Mouse (Mus musculus): ENCODE results near the gene Best3. TPM values are rescaled to one million over a fixed set of nuclear protein-coding genes. Genes with fewer than 3 reads are reported as not detected.

Gene Best3
- polyA plus RNA-seq, 1 experiment from 2014 or later: 0.09 TPM

DNA sequence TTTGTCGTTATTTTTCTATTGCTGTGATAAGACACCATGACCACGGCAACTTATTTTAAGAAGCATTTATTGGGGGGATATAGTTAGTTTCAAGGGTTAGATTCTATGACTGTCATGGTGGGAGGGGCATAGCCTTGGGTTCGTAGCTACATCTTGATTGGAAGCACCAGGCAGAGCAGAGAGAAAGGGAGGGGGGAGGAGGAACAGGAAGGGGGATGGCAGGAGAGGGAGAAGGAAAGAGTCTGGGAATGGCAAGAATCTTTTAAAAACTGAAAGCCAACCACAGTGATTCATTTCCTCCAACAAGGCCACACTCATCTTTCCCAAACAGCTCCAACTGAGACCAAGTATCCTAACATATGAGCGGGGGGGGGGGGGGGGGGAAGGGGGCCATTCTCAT lies 3.6 kb upstream of the Best3 start:
- H3K4me3 ChIP-seq: no peak overlapping the region
- DNase-seq (ENCODE audit: low spot score): no peak
- H3K27ac ChIP-seq (replicated peaks): no peak overlapping the region
- H3K4me1 ChIP-seq: peaks cover 15% of the 10 kb centered on the region
- H3K9me3 ChIP-seq: no peaks in the 10 kb centered on the region
- WGBS: 71% methylated on average over 4 of the region's 4 CpGs
- no peaks in the 10 kb centered on the region for H3K27me3 ChIP-seq (replicated peaks; ENCODE audit: low read depth, poor library complexity, severe bottlenecking)
- no peaks in the 10 kb centered on the region for H3K36me3 ChIP-seq (replicated peaks)

DNA sequence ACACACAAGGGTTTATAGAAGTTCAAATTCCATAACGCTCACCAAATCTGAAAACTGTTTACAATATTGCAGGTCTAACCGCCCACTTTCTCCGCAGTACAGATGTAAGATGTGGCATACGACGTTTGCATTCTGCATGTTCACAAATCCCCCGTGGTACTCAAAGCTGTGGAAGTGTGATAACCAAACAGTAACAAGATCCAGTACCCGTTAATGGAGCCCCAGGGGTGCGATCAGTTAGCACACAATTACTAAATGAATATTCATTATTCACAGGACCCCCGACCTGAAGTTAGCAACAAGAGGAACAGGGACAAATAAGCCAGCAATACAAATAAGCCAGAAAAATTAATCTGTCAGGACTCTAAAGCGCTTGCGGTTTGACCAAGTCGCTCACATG lies 1.3 kb upstream of the Best3 start:
- 76% methylated on average over 12 of the region's 12 CpGs for WGBS
- H3K27ac ChIP-seq (replicated peaks): no peak overlapping the region
- no peaks in the 10 kb centered on the region for H3K27me3 ChIP-seq (replicated peaks; ENCODE audit: low read depth, poor library complexity, severe bottlenecking)
- peaks cover 18% of the 10 kb centered on the region for H3K4me1 ChIP-seq
- no peaks in the 10 kb centered on the region for H3K36me3 ChIP-seq (replicated peaks)
- no peak overlapping the region for H3K4me3 ChIP-seq
- no peak for DNase-seq (ENCODE audit: low spot score)
- no peaks in the 10 kb centered on the region for H3K9me3 ChIP-seq

DNA sequence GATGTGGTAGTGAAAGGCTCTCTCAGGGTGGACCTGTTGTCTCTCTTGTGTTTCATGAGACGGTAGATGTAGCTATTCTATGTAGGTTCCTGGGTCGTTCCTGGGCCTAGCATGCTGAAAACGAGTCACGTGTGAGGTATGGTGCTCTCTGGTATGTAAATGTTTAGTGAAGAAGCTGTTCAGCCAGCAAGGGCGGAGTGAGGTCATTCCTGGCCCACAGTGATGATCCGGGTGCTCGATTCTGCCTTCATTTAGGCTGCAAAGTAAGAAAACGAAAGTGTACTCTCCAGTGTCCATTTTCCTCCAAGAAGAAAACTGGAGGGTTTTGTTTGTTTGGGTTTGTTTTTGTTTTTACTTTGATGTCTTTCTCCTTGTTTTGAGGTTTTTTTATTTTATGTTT lies 7.9 kb downstream of the Best3 start:
- no peak overlapping the region for H3K27ac ChIP-seq (replicated peaks)
- peaks cover 15% of the 10 kb centered on the region for H3K4me1 ChIP-seq
- WGBS: 93% methylated on average over 8 of the region's 8 CpGs
- H3K27me3 ChIP-seq (replicated peaks; ENCODE audit: low read depth, poor library complexity, severe bottlenecking): no peaks in the 10 kb centered on the region
- no peaks in the 10 kb centered on the region for H3K9me3 ChIP-seq
- DNase-seq (ENCODE audit: low spot score): no peak
- H3K4me3 ChIP-seq: no peak overlapping the region
- H3K36me3 ChIP-seq (replicated peaks): no peaks in the 10 kb centered on the region

DNA sequence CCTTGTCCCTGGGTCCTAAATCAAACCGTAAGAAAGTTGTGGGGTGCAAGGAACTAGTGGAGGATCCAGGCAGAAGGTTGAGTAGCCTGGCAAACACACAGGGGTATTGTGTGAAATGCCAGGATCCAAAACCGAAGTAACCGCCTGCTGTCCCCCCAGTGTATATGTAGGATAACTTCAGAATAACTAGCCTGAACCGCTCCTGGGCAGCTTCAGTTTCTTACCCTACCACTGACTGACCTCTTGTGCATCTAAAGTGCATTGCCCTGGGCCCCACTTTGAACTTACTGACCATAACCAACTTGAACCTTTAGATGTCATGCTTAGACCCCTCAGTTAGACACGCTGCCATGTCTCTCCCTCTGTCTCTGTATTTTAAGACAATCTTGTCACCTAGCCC lies 9.0 kb downstream of the Best3 start:
- Histone ChIP-seq H3K4me3 (no peak overlapping the region), H3K27me3 (replicated peaks; ENCODE audit: low read depth, poor library complexity, severe bottlenecking) (no peaks in the 10 kb centered on the region), H3K36me3 (replicated peaks) (no peaks in the 10 kb centered on the region), H3K9me3 (no peaks in the 10 kb centered on the region), H3K27ac (replicated peaks) (peak overlapping the region; percentile 19; the same call in 1 of the 2 replicates), H3K4me1 (peaks cover 15% of the 10 kb centered on the region)
- 71% methylated on average over 5 of the region's 5 CpGs for WGBS
- DNase-seq (ENCODE audit: low spot score): no peak

DNA sequence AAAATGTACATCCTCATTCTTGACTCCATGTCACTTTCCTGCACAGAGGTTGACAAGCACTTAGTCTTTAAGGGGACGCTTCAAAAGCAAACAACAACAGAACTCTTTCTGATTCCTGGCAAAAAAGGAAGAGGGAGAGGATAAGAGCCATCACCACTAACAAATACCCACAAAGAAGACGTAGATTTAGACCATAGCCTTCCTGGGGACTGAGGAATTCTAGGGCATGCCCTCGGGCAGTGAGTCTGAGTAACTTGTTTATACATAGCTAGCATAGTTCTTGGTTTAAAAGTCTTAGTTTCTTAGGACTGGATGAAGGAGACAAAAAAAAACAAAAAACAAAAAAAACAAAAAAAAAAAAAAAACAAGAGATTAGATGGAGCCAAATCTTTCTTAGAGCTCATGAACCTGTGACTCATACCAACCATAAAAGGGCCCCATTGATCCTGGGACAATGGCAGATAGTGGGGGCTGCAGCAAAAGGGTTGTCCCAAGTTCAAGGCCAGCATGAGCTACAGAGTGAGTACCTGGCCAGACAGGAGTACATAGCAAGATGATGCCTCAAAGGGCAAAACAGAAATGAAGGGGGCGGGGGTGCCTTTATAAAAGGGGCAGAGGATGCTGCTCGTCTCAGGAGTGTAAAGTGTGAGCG lies 9.6 kb downstream of the Best3 start:
- no peaks in the 10 kb centered on the region for H3K27me3 ChIP-seq (replicated peaks; ENCODE audit: low read depth, poor library complexity, severe bottlenecking)

DNA sequence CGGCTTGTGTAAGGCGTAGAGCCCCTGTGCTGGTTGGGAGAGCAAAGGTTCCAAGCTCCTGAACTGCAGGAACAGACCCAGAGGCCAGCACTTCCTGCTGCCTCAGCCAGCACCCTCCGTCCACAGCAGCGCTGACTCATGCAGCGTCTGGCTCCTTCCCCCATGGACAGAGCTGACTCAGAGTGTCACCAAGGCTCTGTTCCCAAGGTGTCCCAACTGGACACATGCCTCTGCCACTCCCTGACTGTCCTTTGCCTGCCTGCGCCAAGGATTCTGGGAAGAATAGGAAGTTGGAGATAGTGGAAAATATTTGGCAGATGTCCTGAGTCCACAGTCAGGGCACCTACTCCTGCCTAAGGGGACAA lies 10.1 kb downstream of the Best3 start:
- Histone ChIP-seq H3K4me3 (no peak overlapping the region), H3K27ac (replicated peaks) (no peak overlapping the region; the same call in 1 of the 2 replicates), H3K27me3 (replicated peaks; ENCODE audit: low read depth, poor library complexity, severe bottlenecking) (no peaks in the 10 kb centered on the region), H3K36me3 (replicated peaks) (no peaks in the 10 kb centered on the region), H3K4me1 (peaks cover 15% of the 10 kb centered on the region), H3K9me3 (no peaks in the 10 kb centered on the region)
- 65% methylated on average over 6 of the region's 6 CpGs for WGBS
- DNase-seq (ENCODE audit: low spot score): no peak

More for the DNA sequence above, 9.6 kb downstream of the Best3 start:
- DNase-seq (ENCODE audit: low spot score): no peak
- H3K4me3 ChIP-seq: no peak overlapping the region
- H3K36me3 ChIP-seq (replicated peaks): no peaks in the 10 kb centered on the region
- 57% methylated on average over 6 of the region's 6 CpGs for WGBS
- no peaks in the 10 kb centered on the region for H3K9me3 ChIP-seq
- H3K4me1 ChIP-seq: peaks cover 15% of the 10 kb centered on the region
- no peak overlapping the region; the same call in 1 of the 2 replicates for H3K27ac ChIP-seq (replicated peaks)

DNA sequence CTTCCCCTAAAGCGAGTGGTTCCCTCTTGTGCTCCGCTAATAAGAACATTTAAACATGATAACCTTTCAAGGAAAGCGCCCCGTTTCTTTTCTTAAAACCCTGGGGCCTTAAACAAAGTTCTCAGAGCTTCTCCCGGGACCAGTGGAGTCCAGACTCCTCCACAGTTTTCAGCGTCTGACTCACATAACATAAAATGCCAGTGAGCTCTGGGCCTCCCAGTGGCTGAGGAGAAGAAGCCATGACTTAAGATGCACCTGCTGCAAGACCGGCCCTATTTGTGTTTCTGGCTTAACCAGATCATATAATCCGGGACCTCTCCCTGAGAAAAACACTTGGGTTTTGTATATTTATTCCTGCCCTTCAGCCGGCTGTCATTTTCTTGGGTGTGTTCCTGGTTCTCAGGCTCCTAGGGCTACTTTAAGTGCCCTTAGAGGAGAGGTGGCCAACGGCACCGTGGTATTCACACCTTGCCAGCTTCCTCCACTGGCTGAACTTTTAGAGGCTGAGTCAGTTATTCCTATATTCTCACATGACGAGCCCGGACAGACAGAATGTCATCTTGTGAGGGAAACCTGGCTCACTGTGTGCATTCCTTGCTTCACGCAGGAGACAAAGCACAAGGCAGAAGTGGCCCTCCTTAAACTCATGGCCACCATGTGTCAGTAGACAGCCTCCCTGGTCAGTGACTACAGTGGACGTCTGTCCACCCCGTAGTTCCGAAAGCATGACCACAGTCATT lies 12.8 kb downstream of the Best3 start:
- H3K4me1 ChIP-seq: peaks cover 15% of the 10 kb centered on the region
- no peaks in the 10 kb centered on the region for H3K36me3 ChIP-seq (replicated peaks)
- DNase-seq (ENCODE audit: low spot score): no peak
- no peak overlapping the region for H3K27ac ChIP-seq (replicated peaks)
- 87% methylated on average over 17 of the region's 17 CpGs for WGBS
- no peaks in the 10 kb centered on the region for H3K9me3 ChIP-seq
- H3K4me3 ChIP-seq: no peak overlapping the region
- H3K27me3 ChIP-seq (replicated peaks; ENCODE audit: low read depth, poor library complexity, severe bottlenecking): no peaks in the 10 kb centered on the region

DNA sequence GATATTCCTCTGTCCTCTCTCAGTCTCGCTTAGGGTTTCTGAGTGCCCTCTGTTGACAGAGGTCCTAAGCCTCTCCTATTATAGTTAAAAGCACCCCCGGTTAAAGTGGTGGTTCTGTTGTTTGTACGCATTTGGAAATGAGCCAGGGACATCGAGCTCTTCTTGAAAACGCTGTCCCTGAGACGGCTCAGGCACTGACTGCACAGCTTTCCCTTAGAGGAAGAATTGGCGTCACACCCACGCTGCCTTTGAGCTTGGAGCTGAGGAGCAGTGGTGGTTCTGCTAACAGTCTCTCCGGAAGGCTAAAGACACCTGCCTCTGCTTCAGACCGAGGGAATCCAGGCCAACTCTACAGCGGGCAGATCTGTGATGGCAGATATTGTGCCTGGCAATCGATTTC lies 14.9 kb downstream of the Best3 start:
- Histone ChIP-seq H3K4me3 (no peak overlapping the region), H3K36me3 (replicated peaks) (no peaks in the 10 kb centered on the region), H3K27ac (replicated peaks) (no peak overlapping the region), H3K4me1 (peaks cover 4% of the 10 kb centered on the region), H3K9me3 (no peaks in the 10 kb centered on the region), H3K27me3 (replicated peaks; ENCODE audit: low read depth, poor library complexity, severe bottlenecking) (no peaks in the 10 kb centered on the region)
- 74% methylated on average over 12 of the region's 12 CpGs for WGBS
- DNase-seq (ENCODE audit: low spot score): no peak

DNA sequence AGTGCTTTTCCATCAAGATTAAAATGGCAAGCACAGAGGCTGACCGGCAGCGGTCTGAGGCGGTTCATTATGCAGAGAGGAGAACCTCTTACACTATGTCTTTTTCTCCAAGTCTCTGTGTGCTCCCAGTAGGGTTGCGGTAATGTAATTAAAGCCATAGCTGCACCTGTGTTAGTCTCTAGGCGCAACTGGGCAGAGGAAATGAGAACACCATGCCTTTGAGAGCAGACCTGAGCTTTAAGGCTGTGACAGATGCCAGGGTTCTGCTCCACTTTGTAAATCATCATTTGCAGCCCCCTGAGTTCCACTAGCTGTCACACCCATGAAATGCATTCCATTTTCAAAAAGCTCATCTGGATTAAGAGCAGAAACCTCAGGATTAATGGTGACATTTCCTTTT lies 18.6 kb downstream of the Best3 start:
- DNase-seq (ENCODE audit: low spot score): no peak
- no peaks in the 10 kb centered on the region for H3K4me1 ChIP-seq
- 80% methylated on average over 5 of the region's 5 CpGs for WGBS
- no peaks in the 10 kb centered on the region for H3K9me3 ChIP-seq
- no peaks in the 10 kb centered on the region for H3K36me3 ChIP-seq (replicated peaks)
- H3K27me3 ChIP-seq (replicated peaks; ENCODE audit: low read depth, poor library complexity, severe bottlenecking): no peaks in the 10 kb centered on the region
- no peak overlapping the region for H3K4me3 ChIP-seq
- no peak overlapping the region for H3K27ac ChIP-seq (replicated peaks)

DNA sequence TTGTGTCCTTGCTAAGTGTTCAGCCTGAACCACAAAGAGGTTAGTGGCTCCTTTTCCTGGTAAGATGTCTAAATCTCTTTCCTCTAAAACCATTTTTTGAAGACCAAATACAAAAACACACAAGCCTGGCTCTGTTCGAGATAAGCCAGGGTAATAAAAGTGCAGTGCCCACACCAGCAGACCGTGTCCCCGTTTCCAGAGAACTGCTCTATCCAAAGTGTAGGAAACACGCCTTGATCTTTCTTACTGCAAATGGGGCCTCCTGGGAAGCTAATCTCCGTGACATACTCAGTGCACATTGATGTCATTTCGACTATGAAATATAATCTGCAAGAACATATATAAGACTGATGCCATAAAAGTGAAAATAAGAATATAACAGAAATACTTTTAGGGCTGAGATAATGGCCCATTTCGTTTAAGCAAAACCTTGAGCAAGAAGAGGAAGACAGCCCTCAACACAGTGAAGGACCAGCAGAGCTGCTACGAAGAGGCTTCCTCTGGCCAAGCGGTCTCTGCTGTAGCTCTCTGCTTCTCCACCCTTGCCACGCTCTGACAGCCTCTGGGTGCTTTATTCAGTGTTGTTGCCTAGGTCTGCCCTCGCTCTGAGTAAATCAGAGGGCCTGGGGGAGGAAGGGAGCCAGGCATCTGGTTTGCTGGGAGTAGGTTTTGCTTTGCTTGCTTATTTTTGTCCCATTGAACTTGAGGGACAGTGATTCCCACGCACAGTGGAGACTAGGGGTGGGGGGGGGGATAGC lies 19.8 kb downstream of the Best3 start:
- Histone ChIP-seq H3K9me3 (no peaks in the 10 kb centered on the region), H3K27ac (replicated peaks) (no peak overlapping the region), H3K4me3 (no peak overlapping the region), H3K27me3 (replicated peaks; ENCODE audit: low read depth, poor library complexity, severe bottlenecking) (no peaks in the 10 kb centered on the region), H3K4me1 (peaks cover 1% of the 10 kb centered on the region), H3K36me3 (replicated peaks) (no peaks in the 10 kb centered on the region)
- no peak for DNase-seq (ENCODE audit: low spot score)
- 76% methylated on average over 12 of the region's 12 CpGs for WGBS

DNA sequence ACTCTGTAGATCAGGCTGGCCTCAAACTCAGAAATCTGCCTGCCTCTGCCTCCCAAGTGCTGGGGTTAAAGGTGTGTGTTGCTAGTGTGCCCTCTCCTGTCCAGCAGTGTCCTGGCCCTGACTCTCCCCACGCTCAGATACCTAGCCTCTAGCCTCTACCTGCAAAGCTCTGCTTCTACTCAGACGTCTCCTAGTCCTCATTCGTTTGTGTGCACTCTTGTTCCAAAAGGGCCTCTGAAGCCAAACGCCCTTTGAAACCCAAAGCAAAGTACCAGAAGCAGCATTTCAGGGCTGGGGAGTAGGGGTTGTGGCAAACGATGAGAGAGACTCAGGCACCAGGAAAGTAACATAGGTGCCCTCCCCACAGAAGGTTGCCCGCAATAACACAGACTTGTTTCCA lies 23.6 kb downstream of the Best3 start:
- Histone ChIP-seq H3K27ac (replicated peaks) (no peak overlapping the region), H3K4me3 (no peak overlapping the region), H3K27me3 (replicated peaks; ENCODE audit: low read depth, poor library complexity, severe bottlenecking) (no peaks in the 10 kb centered on the region), H3K9me3 (no peaks in the 10 kb centered on the region), H3K36me3 (replicated peaks) (no peaks in the 10 kb centered on the region), H3K4me1 (peaks cover 11% of the 10 kb centered on the region)
- WGBS: 83% methylated on average over 6 of the region's 6 CpGs
- no peak for DNase-seq (ENCODE audit: low spot score)

DNA sequence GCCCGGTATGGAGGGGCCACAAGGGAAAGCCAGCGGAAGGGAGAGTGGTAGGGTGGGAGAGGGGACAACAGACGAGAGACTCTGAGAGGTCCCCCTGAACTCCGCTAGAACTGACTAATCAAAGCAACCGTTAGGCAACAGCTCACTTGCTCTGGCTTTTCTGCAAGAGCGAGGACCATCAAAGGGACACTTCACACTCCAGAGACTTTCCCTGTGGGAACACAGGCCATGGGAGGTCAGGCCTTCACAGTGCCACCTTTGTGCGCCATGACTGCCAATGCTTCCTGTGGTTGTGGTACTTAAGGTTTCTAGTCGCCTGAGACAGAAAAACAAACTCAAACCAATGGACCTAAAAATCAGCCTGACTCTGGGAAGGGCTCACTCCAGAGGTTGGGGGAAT lies 24.9 kb downstream of the Best3 start:
- no peaks in the 10 kb centered on the region for H3K9me3 ChIP-seq
- no peak overlapping the region for H3K4me3 ChIP-seq
- 39% methylated on average over 8 of the region's 8 CpGs for WGBS
- DNase-seq (ENCODE audit: low spot score): no peak
- no peaks in the 10 kb centered on the region for H3K27me3 ChIP-seq (replicated peaks; ENCODE audit: low read depth, poor library complexity, severe bottlenecking)
- peaks cover 11% of the 10 kb centered on the region for H3K4me1 ChIP-seq
- no peaks in the 10 kb centered on the region for H3K36me3 ChIP-seq (replicated peaks)
- no peak overlapping the region for H3K27ac ChIP-seq (replicated peaks)

All from embryonic facial prominence, embryonic 10.5 days (tissue).